Mouse (Mus musculus): ENCODE measurements around the gene Gpr88.

- TF ChIP-seq CTCF (conservative IDR thresholded peaks at IDR 0.05 in 1 of 2, IDR thresholded peaks at IDR 0.05 in 1 of 2; ENCODE audit: low read depth in 2 of 2, low read length in 2 of 2) (no peak), EP300 (IDR thresholded peaks at IDR 0.05; ENCODE audit: low read length) (peak; percentile 60; the same call in 1 of the 2 replicates), ZMIZ1 (IDR thresholded peaks at IDR 0.05; ENCODE audit: low read depth, low read length) (no peak), UBTF (IDR thresholded peaks at IDR 0.05; ENCODE audit: low read depth, low read length) (no peak), ZC3H11A (IDR thresholded peaks at IDR 0.05; ENCODE audit: low read depth, low read length) (no peak), USF2 (conservative IDR thresholded peaks at IDR 0.05; ENCODE audit: low read depth, low read length) (no peak), HCFC1 (IDR thresholded peaks at IDR 0.05; ENCODE audit: low read depth, low read length) (no peak), MAX (IDR thresholded peaks at IDR 0.05; ENCODE audit: low read length) (no peak)
Observed at GRCm38 (mm10) chr3:116256104-116256503, 2.8 kb upstream of the Gpr88 start.
